Mouse (Mus musculus): ENCODE data around the gene Rpa1. TPM values are rescaled to one million over a fixed set of nuclear protein-coding genes. Genes with fewer than 3 reads are reported as not detected.

Rpa1 gene
- total RNA-seq, 2 experiments from 2014 or later = 58.0 to 63.5 TPM

DNA sequence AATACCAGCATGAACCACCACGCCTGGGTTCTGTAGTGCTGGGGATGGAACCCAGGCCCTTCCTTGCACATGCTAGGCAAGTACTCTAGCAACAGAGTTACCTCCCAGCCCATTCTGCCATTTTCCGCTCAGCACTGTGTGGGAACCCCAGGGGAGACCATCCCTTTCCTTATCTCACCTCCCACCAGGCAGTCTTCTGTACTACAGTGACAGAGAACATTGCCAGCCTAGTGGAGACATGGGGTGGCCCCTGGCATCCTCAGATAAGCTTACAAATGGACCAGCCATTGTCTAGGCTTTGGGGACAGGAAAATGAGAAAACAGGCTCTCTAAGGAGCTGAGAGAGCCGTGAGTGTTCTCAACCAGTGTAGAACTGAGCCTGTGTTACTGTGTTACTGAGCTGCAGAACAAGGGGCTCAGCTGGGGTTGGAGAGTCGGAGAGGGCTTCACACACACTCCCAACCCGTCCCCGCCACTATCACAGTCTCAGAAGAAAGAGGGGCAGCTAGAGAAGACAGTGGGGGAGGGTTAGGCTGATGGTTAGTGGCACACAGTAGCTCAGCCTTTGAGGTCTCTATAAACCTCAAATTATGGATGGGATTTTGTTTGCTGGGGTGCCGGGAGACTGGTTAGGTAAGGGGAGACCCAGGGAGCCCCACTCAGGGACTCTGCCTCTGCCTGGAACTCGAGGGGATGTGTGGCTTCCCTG, 77.7 kb downstream of the Rpa1 start:
- no peak for DNase-seq (ENCODE audit: low spot score)
- intact Hi-C loops (cut with DNase I) = no loop called here

GRCm38 (mm10) chr11:75269213-75269612, 78.9 kb downstream of the Rpa1 start:
- DNase-seq (ENCODE audit: low spot score) = no peak
- intact Hi-C loops (cut with DNase I) = no loop called here

GRCm38 (mm10) chr11:75268492-75268891, 79.6 kb downstream of the Rpa1 start:
- intact Hi-C loops (cut with DNase I) = no loop called here
- DNase-seq (ENCODE audit: low spot score) = no peak

GRCm38 (mm10) chr11:75267826-75268281, 80.3 kb downstream of the Rpa1 start:
- DNase-seq (ENCODE audit: low spot score) = peak; percentile 58
- intact Hi-C loops (cut with DNase I) = no loop called here

DNA sequence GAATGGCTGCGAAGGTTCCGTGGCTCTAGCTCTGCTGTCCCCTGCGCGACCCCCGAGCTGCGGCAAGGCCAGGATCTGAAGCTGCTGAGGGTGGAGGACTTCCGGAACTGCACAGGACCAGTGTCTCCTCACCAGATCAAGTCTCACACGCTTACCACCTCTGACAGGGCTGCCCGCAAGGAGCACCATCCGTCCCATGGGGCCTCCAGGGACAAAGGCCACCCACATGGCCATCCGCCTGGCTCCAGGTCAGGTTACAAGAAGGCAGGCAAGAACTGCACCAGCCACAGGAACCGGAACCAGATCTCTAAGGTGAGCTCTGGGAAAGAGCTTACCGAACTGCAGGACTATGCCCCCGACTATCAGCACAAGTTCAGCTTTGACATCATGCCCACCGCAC, 82.6 kb downstream of the Rpa1 start:
- DNase-seq (ENCODE audit: low spot score) = no peak
- intact Hi-C loops (cut with DNase I) = no loop called here

- no peak for DNase-seq (ENCODE audit: low spot score)
- intact Hi-C loops (cut with DNase I) = no loop called here
These were observed 83.6 kb downstream of the Rpa1 start for GRCm38 (mm10) chr11:75264550-75264949.

DNA sequence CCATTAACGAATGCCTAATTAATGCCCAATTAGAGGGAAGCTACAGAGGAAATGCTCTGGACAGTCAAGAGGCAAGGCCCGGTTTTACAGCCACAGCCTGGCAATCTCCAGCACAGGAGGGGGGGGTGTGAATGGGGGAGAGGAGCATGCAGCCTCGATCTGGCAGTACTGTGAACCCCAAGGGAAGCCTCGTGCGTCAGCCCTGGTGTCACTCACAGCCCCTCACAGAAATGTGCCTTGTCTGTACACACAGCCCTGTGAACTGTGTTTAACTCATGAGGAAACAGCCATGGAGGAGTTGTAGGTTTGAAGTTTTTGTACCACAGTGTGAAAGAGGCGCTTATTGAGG, 84.2 kb downstream of the Rpa1 start:
- no peak for DNase-seq (ENCODE audit: low spot score)
- intact Hi-C loops (cut with DNase I) = no loop called here

- DNase-seq (ENCODE audit: low spot score) = no peak
- intact Hi-C loops (cut with DNase I) = no loop called here
These were observed 84.7 kb downstream of the Rpa1 start for GRCm38 (mm10) chr11:75263274-75263963.

DNA sequence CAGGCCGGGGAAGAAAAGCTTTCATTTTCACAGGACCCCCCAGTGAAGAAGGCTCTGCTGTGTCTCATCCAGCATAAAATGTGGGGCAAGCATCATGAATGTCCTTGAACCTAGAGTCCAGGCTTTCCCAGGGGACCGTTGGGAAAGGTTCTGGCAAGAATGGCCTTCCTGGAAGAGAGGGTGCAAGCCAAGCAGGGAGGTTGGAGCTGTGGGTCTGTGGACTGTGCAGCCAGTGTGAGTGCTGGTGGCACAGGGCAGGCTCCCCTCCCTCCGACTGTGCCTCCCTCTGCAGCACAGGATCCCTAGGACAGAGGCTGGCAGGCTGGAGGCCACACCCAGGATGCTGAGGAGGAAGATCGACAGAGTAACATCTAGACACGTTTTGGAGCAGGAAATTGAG, 85.3 kb downstream of the Rpa1 start:
- no peak for DNase-seq (ENCODE audit: low spot score)
- intact Hi-C loops (cut with DNase I) = no loop called here

- intact Hi-C loops (cut with DNase I) = no loop called here
- no peak for DNase-seq (ENCODE audit: low spot score)
These were observed 85.9 kb downstream of the Rpa1 start for GRCm38 (mm10) chr11:75262181-75262580.

- DNase-seq (ENCODE audit: low spot score) = no peak
- intact Hi-C loops (cut with DNase I) = no loop called here
These were observed 86.4 kb downstream of the Rpa1 start for GRCm38 (mm10) chr11:75261730-75262129.

- DNase-seq (ENCODE audit: low spot score) = no peak
- intact Hi-C loops (cut with DNase I) = no loop called here
These were observed 87.1 kb downstream of the Rpa1 start for GRCm38 (mm10) chr11:75261016-75261415.

DNA sequence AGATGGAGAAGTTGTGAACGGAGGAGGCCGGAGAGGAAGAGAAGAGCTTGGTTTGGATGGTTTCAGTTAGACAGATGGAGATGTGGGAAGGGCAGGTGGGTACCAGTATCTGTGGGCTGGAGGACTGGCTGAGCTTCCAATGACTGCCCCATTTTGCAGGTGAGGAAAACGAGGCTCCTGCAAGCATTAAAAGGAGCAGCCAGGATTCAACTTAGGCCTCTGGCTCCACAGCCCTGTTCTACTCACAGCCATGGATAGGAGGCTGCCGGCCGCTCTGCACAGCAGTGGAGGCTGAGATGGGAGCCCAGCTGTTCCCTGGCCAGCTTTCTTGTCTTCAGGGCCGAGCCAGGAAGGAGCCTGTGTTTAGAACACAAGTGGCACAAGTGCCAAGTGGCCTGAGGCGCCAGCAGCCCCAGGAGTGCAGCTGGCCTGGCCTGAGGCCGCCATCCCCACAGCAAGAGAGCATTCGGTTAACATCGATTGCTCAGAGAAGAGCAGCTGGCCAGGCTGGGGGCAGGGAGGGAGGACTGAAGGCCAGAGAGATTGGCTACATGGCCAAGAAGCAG, 88.0 kb downstream of the Rpa1 start:
- intact Hi-C loops (cut with DNase I) = no loop called here
- peak; percentile 63 for DNase-seq (ENCODE audit: low spot score)

DNA sequence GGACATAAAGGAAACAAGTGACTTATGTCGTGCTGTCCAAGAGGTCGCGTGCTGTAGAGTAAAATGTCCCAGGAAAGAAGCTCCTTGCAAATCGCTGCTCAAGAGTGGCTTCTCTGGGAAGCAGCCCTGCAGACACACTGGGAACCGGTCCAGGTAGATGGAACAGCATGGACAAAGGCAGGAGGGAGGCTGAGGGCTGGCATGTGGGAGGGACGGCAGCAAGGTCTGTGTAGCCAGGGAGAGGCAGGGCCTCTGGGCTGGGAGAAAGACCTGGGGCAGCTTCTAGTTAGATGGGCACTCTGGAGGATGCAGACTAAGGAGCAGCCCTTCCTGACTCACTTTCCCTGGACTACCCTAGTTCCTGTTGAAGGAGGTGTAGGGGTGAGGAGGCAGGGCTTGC, 88.7 kb downstream of the Rpa1 start:
- DNase-seq (ENCODE audit: low spot score) = no peak
- intact Hi-C loops (cut with DNase I) = no loop called here

DNA sequence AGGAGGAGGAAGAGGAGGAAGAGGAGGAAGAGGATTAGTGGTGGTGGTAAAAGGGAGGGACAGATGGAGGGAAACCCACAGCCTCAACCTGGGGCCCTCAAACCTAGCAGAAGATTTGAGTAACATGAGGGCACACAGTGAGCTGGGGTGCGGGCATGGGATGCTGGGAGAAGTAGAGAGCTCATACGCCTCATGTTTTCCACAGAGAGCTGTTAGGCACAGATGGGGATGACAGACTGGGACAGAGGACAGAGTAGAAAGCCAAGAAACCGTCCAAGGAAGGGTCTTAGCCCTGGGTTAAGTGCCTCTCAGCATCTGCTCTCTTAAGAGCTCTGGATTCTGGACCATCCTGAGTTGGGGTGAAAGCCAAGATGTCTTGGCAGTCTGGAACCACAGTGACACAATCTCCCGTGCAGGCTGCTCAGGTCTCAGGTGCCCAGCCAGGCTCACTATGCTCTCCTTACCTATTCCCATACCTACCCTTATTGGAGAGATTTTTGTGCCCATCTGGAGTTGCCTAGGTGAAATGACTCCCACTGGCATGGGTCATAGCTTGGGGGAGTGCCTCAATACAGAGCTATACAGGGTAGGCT, 91.0 kb downstream of the Rpa1 start:
- intact Hi-C loops (cut with DNase I) = no loop called here
- DNase-seq (ENCODE audit: low spot score) = no peak

- DNase-seq (ENCODE audit: low spot score) = no peak
- intact Hi-C loops (cut with DNase I) = no loop called here
These were observed 92.8 kb downstream of the Rpa1 start for GRCm38 (mm10) chr11:75255330-75255729.

DNA sequence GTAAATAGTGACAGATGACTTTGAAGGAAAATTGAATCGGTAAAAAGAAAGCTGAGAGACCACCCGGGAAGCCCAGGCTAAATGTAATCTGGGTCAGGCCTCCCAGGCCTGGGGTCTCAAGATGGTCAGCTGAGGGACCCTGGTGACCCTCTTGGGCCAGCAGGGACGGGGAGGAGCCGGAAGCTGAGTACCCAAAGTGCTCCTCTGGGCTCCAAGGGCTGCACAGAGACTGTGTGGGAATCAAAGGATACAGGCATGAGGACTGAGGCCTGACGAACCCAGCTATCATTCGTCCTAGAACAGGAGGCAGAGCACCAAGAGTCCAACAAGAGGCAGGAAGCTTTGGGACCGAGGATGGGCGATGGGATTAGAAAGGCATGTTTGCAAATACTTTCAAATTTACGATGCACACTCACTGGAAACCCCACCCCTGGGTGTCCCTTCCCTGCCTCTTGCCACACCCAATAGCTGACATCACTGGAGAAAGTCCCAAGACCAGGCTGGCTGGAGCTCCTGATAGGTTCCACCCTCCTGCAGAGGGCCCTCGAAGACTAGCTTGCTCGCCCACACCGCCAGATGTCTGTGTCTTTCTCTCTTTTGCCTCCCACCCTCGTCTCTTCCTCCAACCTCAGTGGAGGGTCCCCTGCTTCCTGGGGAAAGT, 93.7 kb downstream of the Rpa1 start:
- intact Hi-C loops (cut with DNase I) = loop anchor here (1.0 kb wide), 1 partner anchor 37 kb away; no protein-coding TSS in a partner anchor
- peak; percentile 66 for DNase-seq (ENCODE audit: low spot score)

DNA sequence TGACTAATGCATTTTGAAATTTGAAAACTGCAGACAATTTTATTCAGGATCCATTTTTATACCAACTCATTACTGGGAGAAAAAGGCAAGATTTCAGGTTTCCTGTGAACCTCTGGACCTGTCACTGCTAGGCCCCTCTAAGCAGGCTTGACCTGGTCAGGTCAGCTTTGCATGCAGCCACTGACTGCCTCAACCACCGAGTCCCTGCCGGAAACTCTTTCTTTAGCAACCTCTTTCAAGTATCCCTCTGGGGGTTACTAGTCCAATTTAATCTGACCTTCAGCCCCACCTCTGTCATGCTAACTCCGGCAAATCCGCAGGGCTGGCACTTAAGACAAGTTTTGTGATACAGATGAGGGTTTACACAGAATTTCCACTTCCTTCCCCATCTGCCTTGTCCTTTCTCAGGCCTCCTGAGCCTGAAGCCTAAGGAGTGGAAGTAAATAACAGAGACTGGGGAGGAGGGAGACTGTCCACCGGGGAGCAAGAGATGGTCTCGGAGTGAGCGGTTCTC, 96.5 kb downstream of the Rpa1 start:
- DNase-seq (ENCODE audit: low spot score) = no peak
- intact Hi-C loops (cut with DNase I) = no loop called here

DNA sequence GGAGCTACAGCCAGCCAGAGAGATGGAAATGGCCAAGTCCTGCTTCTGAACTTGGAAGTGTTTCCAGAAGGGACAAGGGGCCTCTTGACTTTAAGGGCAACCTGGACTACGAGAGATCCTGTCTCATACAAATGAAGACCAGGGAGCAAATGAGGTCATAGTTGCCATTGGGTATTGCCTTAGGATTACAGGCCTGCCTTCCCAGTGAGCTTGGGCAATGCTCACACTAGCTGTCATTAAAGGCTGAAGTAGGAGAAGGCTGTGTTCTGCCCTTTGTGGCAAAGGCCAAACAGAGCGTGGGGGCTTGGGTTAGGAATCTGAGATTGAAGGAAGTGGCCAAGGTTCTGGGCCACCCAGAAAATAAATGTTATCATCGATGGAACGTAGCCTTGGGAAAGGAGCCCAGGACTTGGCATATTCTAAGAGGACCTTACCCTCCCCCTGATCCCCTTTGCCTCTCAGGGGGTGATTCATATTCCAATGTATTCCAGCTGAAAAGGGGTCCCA, 97.1 kb downstream of the Rpa1 start:
- intact Hi-C loops (cut with DNase I) = no loop called here
- no peak for DNase-seq (ENCODE audit: low spot score)

DNA sequence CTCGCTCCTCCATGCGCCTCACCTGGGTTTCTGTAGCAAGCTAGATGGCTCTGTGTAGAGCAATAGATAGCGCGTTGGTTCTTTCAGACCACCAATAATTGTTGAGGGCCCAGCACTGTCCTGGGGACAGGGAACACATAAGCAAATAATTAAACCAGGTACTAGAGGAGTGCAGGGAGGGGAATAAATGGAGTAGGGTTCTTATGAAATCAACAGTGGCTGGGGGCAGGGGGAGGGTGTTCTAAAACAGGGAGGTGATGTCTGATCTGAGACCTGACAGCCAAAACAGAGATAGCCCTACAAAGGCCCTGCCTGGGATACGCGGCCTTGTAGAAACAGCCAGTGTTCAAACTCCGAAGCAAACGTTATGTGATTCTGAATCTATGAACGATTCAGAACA, 98.5 kb downstream of the Rpa1 start:
- intact Hi-C loops (cut with DNase I) = no loop called here
- DNase-seq (ENCODE audit: low spot score) = no peak

All from heart, postnatal 25 days (tissue).